Mouse (Mus musculus) E14TG2a.4 (cell line): ENCODE results near the gene Gm42417.
A peak's percentile ranks its signal among the peaks of the same experiment; 100 is the strongest.

Source experiments
- H3K27me3 ChIP-seq: 2 replicates; pipeline ENCODE4 v1.6.1; 2014; ENCODE audit warnings: low read length, control low read depth; ENCODE audit not compliant: insufficient read depth
- H3K36me3 ChIP-seq: 2 replicates; pipeline ENCODE4 v1.6.1; 2014; ENCODE audit warnings: low read length, control low read depth; ENCODE audit not compliant: insufficient read depth
- H3K4me1 ChIP-seq: replicated peaks from 2 replicates; pipeline ENCODE4 v1.6.1; 2014; ENCODE audit warnings: low read depth, low read length, control low read depth
- H3K4me3 ChIP-seq: replicated peaks from 2 replicates; pipeline ENCODE4 v1.5.1; 2014; ENCODE audit warnings: mild to moderate bottlenecking, low read length
- H3K9me3 ChIP-seq: 2 replicates; pipeline ENCODE4 v1.6.1; 2014; ENCODE audit warnings: low read length, control low read depth
- CTCF ChIP-seq: conservative IDR thresholded peaks from 2 replicates; pipeline ENCODE4 v1.5.1; 2014; ENCODE audit warnings: low read length
- NANOG ChIP-seq: IDR thresholded peaks from 2 replicates; pipeline ENCODE4 v1.6.1; 2014; ENCODE audit warnings: borderline replicate concordance, low read length, mixed read lengths
- POU5F1 ChIP-seq: IDR thresholded peaks from 2 replicates; pipeline ENCODE4 v1.6.1; 2014; ENCODE audit warnings: low read length, borderline replicate concordance

Gene Gm42417

DNA sequence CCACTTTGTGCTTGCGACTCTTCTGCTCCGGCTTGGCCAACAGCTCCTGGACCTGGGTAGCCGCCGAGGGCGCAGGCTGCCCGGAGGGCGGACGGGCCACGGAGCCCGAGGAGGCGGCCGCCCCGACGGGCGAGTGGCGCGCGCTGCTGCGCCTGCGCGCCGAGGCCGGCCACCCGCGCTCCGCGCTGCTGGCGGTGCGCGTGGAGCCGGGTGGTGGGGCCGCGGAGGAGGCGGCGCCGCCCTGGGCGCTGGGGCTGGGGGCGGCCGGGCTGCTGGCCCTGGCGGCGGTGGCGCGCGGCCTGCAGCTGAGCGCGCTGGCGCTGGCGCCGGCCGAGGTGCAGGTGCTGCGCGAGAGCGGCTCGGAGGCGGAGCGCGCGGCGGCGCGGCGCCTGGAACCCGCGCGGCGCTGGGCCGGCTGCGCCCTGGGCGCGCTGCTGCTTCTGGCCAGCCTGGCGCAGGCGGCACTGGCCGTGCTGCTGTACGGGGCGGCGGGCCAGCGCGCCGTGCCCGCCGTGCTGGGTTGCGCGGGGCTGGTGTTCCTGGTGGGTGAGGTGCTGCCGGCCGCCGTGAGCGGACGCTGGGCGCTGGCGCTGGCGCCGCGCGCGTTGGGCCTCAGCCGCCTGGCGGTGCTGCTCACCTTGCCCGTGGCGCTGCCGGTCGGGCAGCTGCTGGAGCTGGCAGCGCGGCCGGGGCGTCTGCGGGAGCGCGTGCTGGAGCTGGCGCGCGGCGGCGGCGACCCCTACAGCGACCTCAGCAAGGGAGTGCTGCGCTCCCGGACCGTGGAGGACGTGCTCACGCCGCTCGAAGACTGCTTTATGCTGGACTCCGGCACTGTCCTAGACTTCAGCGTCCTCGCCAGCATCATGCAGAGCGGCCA, 26.9 kb downstream of the Gm42417 start:
- TF ChIP-seq POU5F1 (no peak), NANOG (no peak), CTCF (no peak)
- H3K27me3 ChIP-seq = no peaks in the 10 kb centered on the region

DNA sequence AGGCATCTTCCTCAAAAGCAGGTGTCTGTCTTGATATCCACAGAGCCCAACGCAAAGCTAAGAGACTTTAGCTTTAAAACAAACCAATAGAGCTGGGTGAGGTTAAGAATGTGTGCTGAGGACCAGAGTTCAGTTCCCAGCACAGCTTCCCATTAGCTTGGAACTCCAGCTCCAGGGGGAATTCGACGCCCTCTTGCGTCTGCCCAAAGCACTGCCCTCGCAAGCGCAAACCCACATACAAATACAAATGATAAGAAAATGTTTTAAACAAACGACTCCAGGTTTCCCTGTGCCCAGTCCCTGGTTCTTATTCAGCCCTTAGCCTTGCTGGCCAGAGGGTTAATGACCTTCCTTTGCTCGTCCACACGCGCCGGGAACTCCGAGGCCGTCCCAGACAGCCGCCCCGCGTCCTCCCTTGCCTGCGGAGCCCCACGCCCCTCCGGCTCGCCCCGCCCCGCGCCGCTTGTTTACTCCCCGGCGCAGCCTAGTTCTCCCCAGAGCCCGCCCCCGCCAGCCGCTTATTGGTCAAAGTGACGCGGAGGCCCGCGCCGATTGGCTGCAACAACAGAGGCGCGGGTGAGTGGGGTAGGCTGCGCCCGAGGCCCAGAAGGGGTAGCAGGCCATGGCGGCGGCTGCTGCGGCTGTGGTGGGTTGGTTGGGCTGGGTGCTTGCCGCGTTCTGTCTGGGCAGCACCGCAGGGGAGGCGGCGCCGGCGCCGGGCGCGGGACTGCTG, 27.8 kb downstream of the Gm42417 start, which contains the start of gene Cnnm3:
Gene Cnnm3, plus strand, starts transcription at position 579 of the 733 bp plus-strand sequence.
- Histone ChIP-seq H3K36me3 (peaks cover 27% of the 10 kb centered on the region), H3K4me3 (peak within 1 kb of the TSS; percentile 98), H3K9me3 (no peaks in the 10 kb centered on the region), H3K27me3 (no peaks in the 10 kb centered on the region), H3K4me1 (peaks cover 51% of the 10 kb centered on the region)
- TF ChIP-seq POU5F1 (no peak), NANOG (no peak), CTCF (peak; percentile 76)

More for the DNA sequence above, 26.9 kb downstream of the Gm42417 start:
- H3K4me3 ChIP-seq = peak overlapping the region; percentile 98
- peaks cover 35% of the 10 kb centered on the region for H3K36me3 ChIP-seq
- no peaks in the 10 kb centered on the region for H3K9me3 ChIP-seq
- H3K4me1 ChIP-seq = peaks cover 53% of the 10 kb centered on the region

DNA sequence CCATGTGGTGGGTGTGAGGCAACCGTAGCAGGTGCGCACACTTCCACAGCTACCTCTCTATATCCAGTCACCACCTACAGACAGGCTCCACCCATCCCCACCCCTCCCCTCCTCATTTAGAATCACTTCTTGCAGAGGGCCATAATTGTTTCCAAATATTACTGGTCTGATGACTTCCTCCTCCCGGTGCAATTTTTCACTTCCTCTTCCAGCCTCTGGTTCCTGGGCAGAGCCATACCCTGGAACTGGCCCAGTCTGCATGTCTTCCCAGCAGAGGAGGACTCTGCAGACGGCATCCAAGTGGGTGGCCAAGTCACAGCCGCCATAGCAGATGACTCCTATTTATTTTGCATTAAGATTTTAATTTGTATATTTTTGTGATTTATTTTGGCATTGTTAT, 31.0 kb downstream of the Gm42417 start:
- Histone ChIP-seq H3K9me3 (no peaks in the 10 kb centered on the region), H3K4me1 (peaks cover 35% of the 10 kb centered on the region), H3K27me3 (no peaks in the 10 kb centered on the region), H3K36me3 (no peaks in the 10 kb centered on the region), H3K4me3 (no peak overlapping the region)
- TF ChIP-seq CTCF = no peak
- TF ChIP-seq NANOG = no peak
- TF ChIP-seq POU5F1 = no peak

DNA sequence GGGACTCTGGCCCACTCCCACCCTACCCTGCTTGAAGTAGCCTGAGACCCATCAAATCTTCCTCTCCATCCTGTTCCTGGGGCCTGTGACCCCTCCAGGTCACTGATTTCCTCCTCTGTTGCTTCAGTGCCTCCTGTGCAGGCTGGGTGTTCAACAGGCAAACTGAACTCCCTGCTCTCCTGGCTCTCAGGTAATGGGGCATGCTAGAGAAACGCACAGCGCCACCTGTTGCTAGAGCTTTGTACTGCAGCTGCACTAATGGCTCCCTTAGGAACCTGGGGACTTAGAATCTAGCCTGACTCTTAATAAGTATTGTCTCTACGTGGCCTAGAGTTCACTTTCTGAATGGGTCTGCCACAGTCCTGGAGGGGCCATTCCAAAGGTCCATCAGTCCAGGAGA, 38.0 kb downstream of the Gm42417 start:
- peaks cover 25% of the 10 kb centered on the region for H3K4me1 ChIP-seq
- TF ChIP-seq CTCF = peak; percentile 99
- TF ChIP-seq NANOG = no peak
- no peak for TF ChIP-seq POU5F1
- no peaks in the 10 kb centered on the region for H3K27me3 ChIP-seq
- H3K36me3 ChIP-seq = peaks cover 2% of the 10 kb centered on the region; the same call in 1 of the 2 replicates
- H3K4me3 ChIP-seq = no peak overlapping the region
- no peaks in the 10 kb centered on the region for H3K9me3 ChIP-seq

DNA sequence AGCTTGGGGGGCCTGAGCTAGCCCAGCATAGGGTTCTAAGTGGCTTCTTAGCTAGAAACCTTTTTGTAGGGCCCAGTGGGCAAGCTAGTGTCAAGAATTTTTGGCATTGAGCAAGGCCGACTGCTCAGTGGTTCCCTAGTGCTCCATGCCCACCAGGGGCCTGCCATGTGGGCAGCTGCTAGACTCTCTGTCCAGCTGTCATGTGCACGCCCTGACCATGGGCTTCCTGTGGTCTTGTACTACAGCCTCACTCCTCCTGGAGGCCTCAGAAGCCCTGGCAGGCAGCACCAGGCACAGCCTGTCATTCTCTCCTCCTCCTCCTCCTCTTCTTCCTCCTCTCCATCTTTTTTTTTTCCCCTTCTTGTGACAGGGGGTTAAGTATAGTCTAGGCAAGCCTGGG, 41.9 kb downstream of the Gm42417 start:
- Histone ChIP-seq H3K4me1 (peaks cover 20% of the 10 kb centered on the region), H3K4me3 (no peak overlapping the region), H3K9me3 (no peaks in the 10 kb centered on the region), H3K27me3 (no peaks in the 10 kb centered on the region), H3K36me3 (no peaks in the 10 kb centered on the region)
- TF ChIP-seq POU5F1 = no peak
- no peak for TF ChIP-seq CTCF
- no peak for TF ChIP-seq NANOG

DNA sequence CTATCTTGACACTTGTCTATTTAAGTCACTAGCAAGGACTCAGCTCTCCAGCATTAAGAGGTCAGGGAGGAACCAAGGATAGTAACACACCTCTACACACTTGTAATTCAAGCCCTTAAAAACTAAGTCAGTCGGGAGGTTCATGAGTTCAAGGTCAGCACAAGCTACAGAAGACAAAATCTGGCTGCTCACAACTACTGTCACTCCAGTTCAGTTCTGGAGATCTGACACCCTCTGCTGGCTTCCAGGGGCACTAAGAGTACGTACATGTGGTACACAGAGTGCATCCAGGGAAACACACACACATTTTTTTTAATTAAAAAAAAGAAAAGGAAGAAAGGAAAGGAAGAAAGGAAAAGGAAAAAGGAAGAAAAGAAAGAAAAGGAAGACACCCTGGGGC, 42.5 kb downstream of the Gm42417 start:
- TF ChIP-seq CTCF = 0 out of 2 replicates have a peak, but pooled peaks have one; percentile 9
- TF ChIP-seq POU5F1 = no peak
- Histone ChIP-seq H3K36me3 (no peaks in the 10 kb centered on the region), H3K27me3 (no peaks in the 10 kb centered on the region), H3K4me1 (peaks cover 22% of the 10 kb centered on the region), H3K4me3 (no peak overlapping the region), H3K9me3 (no peaks in the 10 kb centered on the region)

DNA sequence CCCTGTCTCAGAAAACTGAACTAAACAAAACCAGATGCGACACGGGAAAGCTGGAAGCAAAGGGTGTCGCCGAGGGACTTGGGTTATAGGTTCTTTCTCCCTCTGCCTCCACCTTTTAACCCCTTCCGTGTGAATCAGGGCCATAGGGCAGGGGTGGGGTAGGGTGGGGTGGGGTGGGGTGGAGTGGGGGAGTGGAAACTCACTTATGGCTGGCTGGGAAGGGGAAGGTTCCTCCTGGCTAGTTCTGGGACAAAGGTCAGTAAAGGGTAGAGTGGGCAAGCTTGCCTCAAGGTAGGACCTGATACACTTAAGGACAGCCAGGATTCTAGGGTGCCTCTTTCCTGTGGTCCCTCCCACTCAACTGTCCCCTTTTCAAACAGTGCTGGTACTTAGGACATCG, 45.9 kb downstream of the Gm42417 start:
- no peak for TF ChIP-seq POU5F1
- no peak for TF ChIP-seq CTCF
- no peak for TF ChIP-seq NANOG
- H3K36me3 ChIP-seq = no peaks in the 10 kb centered on the region
- H3K9me3 ChIP-seq = no peaks in the 10 kb centered on the region
- H3K27me3 ChIP-seq = no peaks in the 10 kb centered on the region
- no peak overlapping the region for H3K4me3 ChIP-seq
- H3K4me1 ChIP-seq = peaks cover 10% of the 10 kb centered on the region

DNA sequence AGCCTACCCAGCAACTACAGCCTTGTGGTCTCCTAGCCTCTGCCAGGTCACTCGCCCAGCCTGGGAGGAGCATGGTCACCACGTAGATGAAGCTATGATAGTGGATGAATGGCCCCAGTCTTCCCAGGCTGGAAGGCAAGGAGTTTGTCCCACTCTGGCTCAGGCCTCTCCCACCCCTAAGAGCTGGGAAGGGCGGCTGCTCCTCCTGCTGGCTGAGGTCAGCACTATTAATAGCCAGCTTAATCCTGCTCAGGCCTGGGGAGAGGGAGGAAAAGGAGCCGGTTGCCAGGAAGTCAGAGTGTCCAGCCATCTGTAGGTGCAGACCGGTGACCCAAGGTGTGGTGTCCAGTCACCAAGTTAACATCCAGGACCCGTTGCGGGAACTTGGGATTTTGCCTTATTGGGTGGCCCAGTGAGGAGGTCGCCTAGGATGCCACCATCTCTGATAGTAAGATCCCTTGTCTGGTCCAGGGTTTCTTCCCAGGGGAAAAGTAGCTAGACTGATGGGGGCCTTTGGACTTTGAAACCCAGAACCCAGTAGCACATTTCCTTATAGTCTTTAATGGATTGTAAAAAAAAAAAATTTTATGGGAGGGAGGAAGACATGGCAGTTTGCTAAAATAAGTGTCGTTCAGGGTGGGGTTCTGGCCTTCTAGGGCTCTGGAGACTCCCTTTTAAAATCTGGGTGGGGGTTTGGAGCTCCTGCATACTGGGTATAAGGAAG, 46.7 kb downstream of the Gm42417 start:
- Histone ChIP-seq H3K36me3 (no peaks in the 10 kb centered on the region), H3K9me3 (no peaks in the 10 kb centered on the region), H3K27me3 (no peaks in the 10 kb centered on the region), H3K4me1 (peaks cover 10% of the 10 kb centered on the region), H3K4me3 (no peak overlapping the region)
- TF ChIP-seq POU5F1 = no peak
- TF ChIP-seq CTCF = no peak; the same call in none of the 2 replicates
- no peak for TF ChIP-seq NANOG
